ENCODE assay signal across 25 mouse cellular contexts in genomic region chr15:88451241-88451640, GRCm38 (mm10).
"Had no signal": no experiment of that assay in that cellular context is flagged by ENCODE, and none has a peak within 500 bp of the region (broad histone marks: within the 10 kb centered on the region; RNA-seq: fewer than 3 reads in every experiment).

No protein-coding gene starts in this region.

- H3K4me1 ChIP-seq: heart, embryonic 13.5 days; heart, embryonic 15.5 days; hindbrain, embryonic 13.5 days; hindbrain, embryonic 15.5 days; kidney, embryonic 15.5 days; limb, embryonic 13.5 days; limb, embryonic 15.5 days; liver, embryonic 12.5 days had no signal

- H3K4me3 ChIP-seq: heart, adult 2 months; heart, embryonic 13.5 days; heart, embryonic 15.5 days; hindbrain, embryonic 13.5 days; hindbrain, embryonic 15.5 days; kidney, embryonic 15.5 days; limb, embryonic 13.5 days; limb, embryonic 15.5 days; liver, embryonic 12.5 days had no signal

- H3K9ac ChIP-seq: heart, embryonic 13.5 days; heart, embryonic 15.5 days; hindbrain, embryonic 13.5 days; hindbrain, embryonic 15.5 days; kidney, embryonic 15.5 days; limb, embryonic 13.5 days; limb, embryonic 15.5 days; liver, embryonic 12.5 days had no signal

- DNase-seq: gastrocnemius, postnatal 14 days; gastrocnemius, postnatal 36 days; heart, adult 2 months; heart, postnatal 14 days; heart, postnatal 36 days; kidney, adult 11 months; kidney, adult 2 months; kidney, adult 9 months; kidney, postnatal 14 days; kidney, postnatal 36 days; layer of hippocampus, adult 9-11 months; layer of hippocampus, postnatal 36 days; left cerebral cortex, postnatal 4 days had no signal

- H3K4me2 ChIP-seq: heart, embryonic 11.5 days; heart, embryonic 13.5 days; heart, embryonic 15.5 days; hindbrain, embryonic 13.5 days; hindbrain, embryonic 15.5 days; kidney, embryonic 15.5 days; limb, embryonic 13.5 days; limb, embryonic 15.5 days; liver, embryonic 12.5 days had no signal

- ATAC-seq: hindbrain, postnatal 0 days; intestine, embryonic 16.5 days; liver, embryonic 12.5 days had no signal

- H3K9me3 ChIP-seq: heart, embryonic 13.5 days; heart, embryonic 15.5 days; hindbrain, embryonic 13.5 days; hindbrain, embryonic 15.5 days; kidney, embryonic 15.5 days; limb, embryonic 13.5 days; limb, embryonic 15.5 days had no signal

- H3K36me3 ChIP-seq: heart, embryonic 13.5 days; heart, embryonic 15.5 days; hindbrain, embryonic 13.5 days; hindbrain, embryonic 15.5 days; kidney, embryonic 15.5 days; limb, embryonic 13.5 days; limb, embryonic 15.5 days; liver, embryonic 12.5 days had no signal

- H3K27ac ChIP-seq: heart, adult 2 months; heart, embryonic 13.5 days; heart, embryonic 15.5 days; hindbrain, embryonic 13.5 days; hindbrain, embryonic 15.5 days; hindbrain, postnatal 0 days; kidney, embryonic 15.5 days; kidney, postnatal 0 days; limb, embryonic 13.5 days; limb, embryonic 15.5 days; liver, embryonic 12.5 days had no signal

- H3K27me3 ChIP-seq: heart, embryonic 13.5 days; heart, embryonic 15.5 days; hindbrain, embryonic 13.5 days; hindbrain, embryonic 15.5 days; kidney, embryonic 15.5 days; limb, embryonic 13.5 days; limb, embryonic 15.5 days; liver, embryonic 12.5 days had no signal
